Mouse (Mus musculus) heart, postnatal 0 days (tissue): Measurements from ENCODE around the gene Ank2.

Source experiments
- CTCF ChIP-seq: IDR thresholded peaks from 2 replicates; pipeline ENCODE4 v1.5.1; 2016; ENCODE audit warnings: antibody characterized with exemption, control low read depth, low read depth
- EP300 ChIP-seq: IDR thresholded peaks from 2 replicates; pipeline ENCODE4 v1.6.1; 2016; ENCODE audit warnings: antibody characterized with exemption, low read depth

DNA sequence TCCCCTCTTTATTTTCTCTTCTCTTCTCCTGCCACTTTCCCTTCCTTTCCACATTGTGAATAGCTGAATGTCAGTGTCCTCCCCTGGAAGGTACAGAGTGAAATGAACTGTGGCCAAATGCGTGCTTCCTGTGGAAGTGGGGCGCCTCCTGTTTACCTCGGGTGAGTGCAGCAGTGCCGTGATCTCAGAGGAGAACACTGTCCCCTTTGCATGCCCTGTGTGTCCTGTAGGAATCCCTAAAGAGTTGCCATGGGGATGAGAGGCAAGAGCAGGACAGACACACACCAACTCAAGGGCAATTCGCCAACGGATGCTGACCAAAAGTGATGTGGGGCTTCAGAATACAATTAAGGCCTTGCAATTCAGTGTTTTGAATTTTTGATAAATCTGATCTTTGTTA lies 521.8 kb downstream of the Ank2 start:
- TF ChIP-seq CTCF: no peak
- no peak for TF ChIP-seq EP300
